Mouse (Mus musculus): Measurements from ENCODE around the gene Lsamp.

DNA sequence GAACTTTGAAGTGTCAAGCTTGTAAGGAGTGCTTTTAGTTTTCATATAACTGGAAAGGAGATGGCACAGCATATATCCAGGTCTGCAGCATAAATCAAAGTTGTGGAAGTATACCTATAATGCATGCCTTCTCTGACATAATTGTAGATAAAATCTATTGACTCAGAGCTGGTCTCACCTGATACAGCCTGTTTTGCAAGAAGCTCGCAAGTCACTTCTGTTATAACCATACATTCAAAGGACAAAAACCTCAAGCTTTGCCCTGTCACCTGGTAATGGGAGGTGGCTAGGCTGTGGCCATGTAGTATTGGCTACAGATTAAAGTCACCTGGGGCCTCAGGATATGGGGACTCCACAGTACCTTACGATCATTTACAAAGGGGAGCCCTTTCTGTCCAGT, 507.4 kb downstream of the Lsamp start:
- TF ChIP-seq CTCF (IDR thresholded peaks at IDR 0.05; ENCODE audit: low read depth, low read length) = no peak
- no peak for TF ChIP-seq POLR2A (IDR thresholded peaks at IDR 0.05; ENCODE audit: extremely low read depth, insufficient read depth, low read length)
